Mouse (Mus musculus): ENCODE results near the gene Rngtt. TPM values are rescaled to one million over a fixed set of nuclear protein-coding genes. Genes with fewer than 3 reads are reported as not detected.

The Rngtt gene
- polyA plus RNA-seq, 2 experiments from 2014 or later = 50.2 to 69.5 TPM

- no peak for ATAC-seq
These were observed 210.8 kb downstream of the Rngtt start for GRCm38 (mm10) chr4:33520938-33521337.

GRCm38 (mm10) chr4:33523774-33524173, 213.7 kb downstream of the Rngtt start:
- no peak for ATAC-seq

GRCm38 (mm10) chr4:33524481-33525141, 214.5 kb downstream of the Rngtt start:
- no peak for ATAC-seq

GRCm38 (mm10) chr4:33525272-33525671, 215.2 kb downstream of the Rngtt start:
- no peak for ATAC-seq

GRCm38 (mm10) chr4:33526092-33526491, 216.0 kb downstream of the Rngtt start:
- no peak for ATAC-seq

- ATAC-seq = no peak
These were observed 216.6 kb downstream of the Rngtt start for GRCm38 (mm10) chr4:33526675-33527074.

GRCm38 (mm10) chr4:33532596-33532995, 222.5 kb downstream of the Rngtt start:
- no peak for ATAC-seq

- ATAC-seq = no peak
These were observed 234.9 kb downstream of the Rngtt start for GRCm38 (mm10) chr4:33544755-33545576.

GRCm38 (mm10) chr4:33545577-33545879, 235.4 kb downstream of the Rngtt start:
- no peak for ATAC-seq

- ATAC-seq = no peak
These were observed 236.2 kb downstream of the Rngtt start for GRCm38 (mm10) chr4:33546278-33546677.

GRCm38 (mm10) chr4:33547315-33547929, 237.3 kb downstream of the Rngtt start:
- ATAC-seq = no peak

- no peak for ATAC-seq
These were observed 239.5 kb downstream of the Rngtt start for GRCm38 (mm10) chr4:33549606-33550005.

Other genes starting within 250 kb of the Rngtt start
- gene Gabrr2, start 247.3 kb upstream of the Rngtt start, polyA plus RNA-seq (2017; shearing (Covaris generic)) = 10 to 100 TPM; 10.1 to 10.4 TPM
- gene Gabrr1, start 177.8 kb upstream of the Rngtt start, polyA plus RNA-seq (2017; shearing (Covaris generic)) = not detected
- gene Pm20d2, start 120.6 kb upstream of the Rngtt start, polyA plus RNA-seq (2017; shearing (Covaris generic)) = not detected
- 1 to 10 TPM; 2.1 to 3.9 TPM for gene Srsf12, start 101.3 kb upstream of the Rngtt start, polyA plus RNA-seq (2017; shearing (Covaris generic))
- gene Pnrc1, start 20.1 kb upstream of the Rngtt start, polyA plus RNA-seq (2017; shearing (Covaris generic)) = 10 to 100 TPM; 76.1 to 91.4 TPM